Mouse (Mus musculus) testis, postnatal 14 days (tissue): ENCODE measurements at regions not wholly inside any gene's neighbourhood (a gene's known extent, or its start where the extent isn't known, plus 50 kb on each side); places are given as distances from the start of the nearest gene placed in this dataset.
"Not testable (repeated sequence)": the region's sequence is repeated elsewhere in the genome, so short reads cannot be mapped to it uniquely, and the experiment has no call there.

ENCODE experiments used
- DNase-seq: peaks from one replicate; pipeline ENCODE4 v3.0.0; 2021; ENCODE audit warnings: low spot score

DNA sequence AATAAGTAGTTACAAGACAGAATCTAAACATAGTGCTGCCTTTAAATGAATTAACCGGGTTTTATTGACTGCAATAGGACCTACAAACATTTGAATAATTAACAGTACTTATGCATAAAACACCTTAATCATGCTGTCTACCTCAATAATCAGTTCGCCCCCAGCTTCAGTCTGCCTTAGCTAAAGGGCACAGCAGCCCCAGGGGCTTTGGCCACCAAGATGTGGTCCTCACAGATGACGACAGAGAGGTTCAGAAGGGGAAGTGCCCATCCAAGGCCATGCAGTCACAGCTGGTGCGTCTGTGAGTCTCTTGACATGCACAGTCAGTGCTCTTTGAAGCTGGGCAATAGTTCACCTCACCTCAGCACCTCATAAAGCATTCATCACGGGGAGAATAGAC lies 452.8 kb upstream of the Jmjd1c start:
- DNase-seq = no peak

GRCm38 (mm10) chr10:66657520-66657919 lies 438.4 kb upstream of the Jmjd1c start:
- no peak for DNase-seq

- DNase-seq = no peak
Measured at GRCm38 (mm10) chr10:66683160-66683559, 412.8 kb upstream of the Jmjd1c start.

GRCm38 (mm10) chr10:66689196-66689595 lies 406.7 kb upstream of the Jmjd1c start:
- not testable (repeated sequence) for DNase-seq

- DNase-seq = no peak
Measured at GRCm38 (mm10) chr10:66694549-66695285, 401.2 kb upstream of the Jmjd1c start.

DNA sequence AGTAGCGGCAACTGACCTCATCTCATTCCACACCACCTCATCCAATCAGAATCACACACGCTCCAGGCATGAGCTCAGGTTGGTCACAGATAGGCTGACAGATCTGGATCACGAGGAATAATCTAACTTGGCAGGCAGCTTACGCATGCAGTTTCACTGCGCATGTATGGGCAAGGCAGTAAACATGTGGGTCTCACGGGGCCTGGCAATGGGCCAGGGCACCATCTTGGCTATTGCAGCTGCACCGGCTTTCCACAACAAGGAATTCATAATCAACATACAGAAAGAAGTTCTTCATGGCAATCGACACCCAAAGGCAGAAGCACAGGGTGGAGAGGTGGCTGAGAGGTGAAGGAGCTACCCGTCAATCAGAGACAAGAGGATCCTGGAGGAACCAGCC lies 381.0 kb upstream of the Jmjd1c start:
- not testable (repeated sequence) for DNase-seq

- no peak for DNase-seq
Measured at GRCm38 (mm10) chr10:66717909-66718308, 378.0 kb upstream of the Jmjd1c start.

- peak; percentile 21 for DNase-seq
Measured at GRCm38 (mm10) chr10:66719796-66720195, 376.1 kb upstream of the Jmjd1c start.

- no peak for DNase-seq
Measured at GRCm38 (mm10) chr10:66733631-66734030, 362.3 kb upstream of the Jmjd1c start.

GRCm38 (mm10) chr10:66734853-66735252 lies 361.1 kb upstream of the Jmjd1c start:
- DNase-seq = no peak

DNA sequence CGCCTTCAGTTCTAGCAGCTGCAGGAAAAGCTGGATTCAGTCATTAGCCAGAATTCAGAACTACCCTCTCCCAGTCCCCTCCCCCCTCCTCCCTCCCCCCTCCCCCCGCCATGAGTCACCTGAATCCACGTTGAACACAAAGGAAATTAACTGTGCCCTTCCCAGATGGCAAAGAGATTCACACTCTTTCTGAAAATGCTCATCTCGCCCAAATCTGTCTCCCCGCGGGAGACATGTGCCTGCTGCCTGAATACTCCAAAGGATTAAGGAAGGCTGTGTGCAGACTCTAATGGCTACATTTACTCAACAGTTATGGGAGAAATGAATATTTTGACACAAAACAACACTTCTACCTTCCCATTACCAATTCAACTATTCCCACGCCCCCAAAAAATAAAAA lies 356.9 kb upstream of the Jmjd1c start:
- DNase-seq = no peak

- DNase-seq = no peak
Measured at GRCm38 (mm10) chr10:66741819-66742218, 354.1 kb upstream of the Jmjd1c start.

DNA sequence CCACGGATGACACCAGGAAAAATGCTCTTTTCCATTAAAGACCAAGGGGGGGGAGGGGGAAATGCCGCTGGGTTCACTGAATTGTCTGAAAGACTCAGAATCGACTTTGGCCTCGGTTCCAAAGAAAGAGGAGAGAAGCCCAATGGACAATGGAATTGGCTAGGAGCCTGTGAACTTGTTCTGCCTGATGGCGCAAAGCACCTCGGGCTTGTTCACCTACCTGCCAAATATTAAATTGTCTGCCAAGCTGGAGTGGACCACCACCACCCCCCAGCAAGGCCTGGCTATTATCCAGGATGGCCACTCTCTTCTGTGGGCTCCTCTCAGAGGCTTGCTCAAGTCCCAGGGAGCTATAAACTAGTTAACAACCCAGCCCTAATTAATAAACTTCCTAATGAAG lies 352.7 kb upstream of the Jmjd1c start:
- no peak for DNase-seq

- DNase-seq = no peak
Measured at GRCm38 (mm10) chr10:66745871-66746270, 350.1 kb upstream of the Jmjd1c start.

DNA sequence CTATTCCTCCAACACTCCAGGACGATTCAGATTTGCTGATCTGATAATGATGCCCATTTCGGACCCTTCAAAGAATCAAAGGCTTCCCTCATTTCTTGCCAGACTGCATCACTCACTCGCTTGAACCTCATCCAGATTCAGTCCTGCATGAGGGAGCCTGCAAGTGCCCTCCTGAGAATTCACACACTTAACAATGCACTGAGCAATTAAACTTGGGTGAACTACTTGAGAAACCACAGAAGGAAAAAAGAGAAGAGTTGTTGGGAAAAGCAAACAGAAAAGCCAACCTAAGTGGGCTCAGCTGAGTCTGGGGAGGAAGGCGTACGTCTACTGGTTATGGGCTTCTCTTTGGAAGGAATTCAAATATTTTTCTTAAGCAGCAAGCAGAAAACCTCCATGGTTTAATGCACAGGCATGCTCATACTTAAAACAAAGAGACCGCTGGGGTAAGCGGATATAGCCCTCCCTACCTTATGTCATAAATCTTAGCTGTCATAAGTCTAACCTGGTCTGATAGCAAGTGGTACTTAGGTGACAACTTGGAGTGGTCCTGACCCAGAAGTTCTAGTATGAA lies 343.6 kb upstream of the Jmjd1c start:
- DNase-seq = no peak

- DNase-seq = no peak
Measured at GRCm38 (mm10) chr10:66756866-66757265, 339.1 kb upstream of the Jmjd1c start.

DNA sequence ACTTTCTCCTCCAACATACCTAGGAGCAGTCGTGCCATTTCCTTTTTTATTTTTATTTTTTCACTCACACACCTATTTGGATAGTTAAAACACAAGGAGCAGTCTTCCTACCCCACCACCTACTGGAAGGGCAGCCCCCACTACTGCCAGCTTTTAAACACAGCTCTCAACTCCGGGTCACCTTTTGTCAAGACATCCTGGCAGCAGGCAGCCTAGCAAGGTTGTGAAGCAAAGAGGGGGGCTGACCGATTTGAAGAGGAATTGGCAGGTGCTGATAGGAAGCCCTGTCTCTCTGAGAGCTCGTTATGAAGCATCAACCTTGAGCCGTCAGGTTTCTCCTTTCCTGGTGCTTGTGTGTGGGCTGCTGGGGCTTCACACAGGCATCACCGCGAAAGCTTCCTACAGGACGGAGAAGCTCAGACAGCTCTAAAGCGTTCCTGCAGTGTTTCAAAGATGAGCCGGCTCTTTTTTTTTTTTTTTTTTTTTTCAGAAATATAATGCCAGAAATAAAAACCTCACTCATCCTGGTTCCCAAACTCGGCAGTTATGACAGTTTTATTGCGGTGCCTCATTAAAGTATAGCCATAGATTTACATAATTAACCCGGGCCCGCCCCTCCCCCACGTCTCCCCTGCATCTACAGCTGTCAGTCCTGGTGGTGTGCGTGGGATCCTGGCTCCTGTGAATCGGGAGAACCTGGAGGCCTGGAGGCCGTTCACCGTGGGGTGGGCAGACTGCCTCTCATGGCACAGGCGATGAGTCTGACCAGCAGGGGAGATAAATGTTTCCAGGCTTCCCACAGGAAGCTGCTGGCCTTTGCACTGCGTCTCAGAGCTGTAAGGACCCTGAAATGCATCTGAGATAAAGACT lies 325.5 kb upstream of the Jmjd1c start:
- DNase-seq = peak; percentile 11

- DNase-seq = no peak
Measured at GRCm38 (mm10) chr10:66780335-66781170, 315.4 kb upstream of the Jmjd1c start.

DNA sequence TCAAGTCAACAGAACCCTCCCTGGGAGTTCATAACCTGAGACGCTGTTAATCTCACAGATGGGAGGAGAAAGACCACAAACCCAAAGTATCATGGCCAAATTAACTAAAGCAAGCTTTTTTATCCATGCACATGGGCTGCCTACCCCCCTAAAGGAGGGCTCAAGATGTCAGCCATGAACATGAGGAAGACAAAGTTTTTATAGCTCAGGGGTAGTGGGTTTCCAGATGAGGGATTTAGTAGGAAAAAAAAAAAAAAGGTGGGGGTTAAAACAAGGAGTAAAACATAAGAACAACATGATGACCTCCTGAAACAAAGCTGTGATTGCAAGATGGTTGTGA lies 314.8 kb upstream of the Jmjd1c start:
- DNase-seq = no peak

DNA sequence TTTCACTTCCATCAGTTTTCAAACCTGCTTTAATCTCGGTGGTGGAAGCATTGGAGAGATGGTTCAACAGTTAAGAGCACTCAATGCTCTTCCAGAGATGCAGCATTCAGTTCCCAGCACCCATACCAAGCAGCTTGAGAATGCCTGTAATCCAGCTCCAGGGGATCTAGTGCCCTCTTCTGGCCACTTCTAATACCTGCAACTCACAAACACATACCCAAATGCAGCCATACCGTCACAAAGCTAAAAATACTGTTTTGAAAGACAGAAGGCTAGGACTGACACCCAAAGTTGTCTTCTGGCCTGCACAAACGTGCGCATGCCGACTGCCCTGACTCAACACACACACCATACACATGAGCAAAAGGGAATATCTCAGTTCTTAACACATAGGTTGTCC lies 313.9 kb upstream of the Jmjd1c start:
- DNase-seq = no peak

- DNase-seq = no peak
Measured at GRCm38 (mm10) chr10:66787812-66788211, 308.1 kb upstream of the Jmjd1c start.

DNA sequence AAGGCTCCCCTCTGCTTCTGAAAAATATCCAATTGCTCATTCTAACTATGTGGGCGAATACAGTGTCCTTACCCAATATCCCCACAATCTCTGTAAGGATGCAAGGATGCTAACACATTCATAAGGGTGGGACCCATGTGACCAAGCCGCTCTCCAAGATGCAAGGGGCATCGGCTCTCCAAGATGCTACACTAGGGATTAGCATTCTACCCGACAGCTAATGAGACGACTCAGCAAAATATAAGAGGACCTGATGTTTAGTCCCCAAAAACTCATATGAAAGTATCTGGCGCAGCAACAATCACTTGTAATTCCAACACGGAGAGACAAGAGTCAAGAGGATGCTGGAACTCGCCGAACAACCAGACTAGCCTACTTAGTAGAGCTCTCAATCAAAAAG lies 299.6 kb upstream of the Jmjd1c start:
- no peak for DNase-seq
